Mouse (Mus musculus): ENCODE measurements around the gene 1500011B03Rik.
A peak's percentile ranks its signal among the peaks of the same experiment; 100 is the strongest.

The 1500011B03Rik gene

DNA sequence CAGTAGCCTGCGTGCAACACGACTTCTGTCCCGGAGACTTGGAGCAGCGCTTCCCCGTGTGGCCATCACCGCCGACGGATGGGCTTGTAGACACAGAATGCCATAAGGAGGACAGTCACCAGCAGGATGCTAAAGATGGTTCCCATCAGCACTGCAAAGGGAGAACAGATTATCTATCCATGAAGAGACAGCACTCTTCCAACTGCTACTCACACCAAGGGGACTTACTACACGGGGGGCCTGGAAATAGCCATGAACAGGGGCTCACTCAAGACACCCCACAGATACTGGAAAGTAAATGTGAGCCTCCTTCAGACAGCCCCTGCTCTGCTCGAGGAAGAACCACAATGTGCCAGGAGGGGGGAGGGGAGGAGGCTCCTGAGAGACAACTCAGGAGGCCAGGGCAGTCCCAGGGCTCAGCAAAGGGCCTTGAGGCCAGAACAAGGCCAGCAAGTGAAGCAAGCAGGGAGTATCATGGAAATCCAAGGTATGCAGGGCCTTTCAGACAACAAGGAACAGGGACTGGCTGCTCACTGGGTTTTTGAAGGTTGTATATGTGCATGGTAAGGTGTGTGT is 14.0 kb downstream of the 1500011B03Rik start:
- DNase-seq (ENCODE audit: low spot score in 2 of 2), result no peak

GRCm38 (mm10) chr5:114808385-114808784 is 14.9 kb downstream of the 1500011B03Rik start:
- no peak for DNase-seq (ENCODE audit: low spot score in 2 of 2)

DNA sequence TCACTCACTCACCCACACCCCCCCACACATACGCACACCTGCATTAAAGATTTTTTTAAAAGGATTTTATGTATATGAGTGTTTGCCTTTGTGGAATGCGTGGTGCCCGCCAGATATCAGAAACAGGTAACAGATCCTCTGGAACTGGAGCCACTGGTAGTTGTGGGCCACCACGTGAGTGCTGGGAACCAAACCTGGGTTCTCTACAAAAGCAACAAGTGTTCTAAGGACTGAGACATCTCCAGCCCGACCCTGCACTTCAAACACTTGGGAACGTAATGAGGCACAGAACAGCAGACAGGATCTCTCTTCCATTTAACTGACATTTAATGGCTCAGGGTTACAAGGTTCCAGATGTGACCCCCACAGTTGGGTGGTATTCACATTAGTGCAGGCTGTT is 15.4 kb downstream of the 1500011B03Rik start:
- no peak for DNase-seq (ENCODE audit: low spot score in 2 of 2)

GRCm38 (mm10) chr5:114807468-114807867 is 15.8 kb downstream of the 1500011B03Rik start:
- DNase-seq (ENCODE audit: low spot score in 2 of 2), result no peak

DNA sequence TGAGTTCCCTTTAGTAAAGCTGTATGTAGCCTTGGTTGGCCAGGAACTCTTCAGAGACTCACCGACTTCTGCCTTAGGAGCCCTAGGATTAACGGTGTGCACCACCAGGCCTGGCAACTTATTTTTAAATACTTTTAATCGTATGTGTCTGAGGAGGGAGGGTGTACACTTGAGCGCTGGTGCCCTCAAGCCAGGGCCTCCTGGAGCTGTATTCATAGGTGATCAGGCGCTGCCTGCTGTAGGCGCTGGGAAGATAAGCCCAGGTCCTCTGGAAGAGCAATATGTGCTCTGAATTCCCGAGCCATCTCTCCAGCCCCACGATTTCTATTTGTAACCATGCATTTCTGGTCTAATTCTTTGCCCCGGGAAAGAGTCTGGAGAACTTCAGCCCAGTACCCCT is 16.2 kb downstream of the 1500011B03Rik start:
- DNase-seq (ENCODE audit: low spot score in 2 of 2), result no peak

GRCm38 (mm10) chr5:114806636-114807035 is 16.6 kb downstream of the 1500011B03Rik start:
- DNase-seq (ENCODE audit: low spot score in 2 of 2), result no peak

DNA sequence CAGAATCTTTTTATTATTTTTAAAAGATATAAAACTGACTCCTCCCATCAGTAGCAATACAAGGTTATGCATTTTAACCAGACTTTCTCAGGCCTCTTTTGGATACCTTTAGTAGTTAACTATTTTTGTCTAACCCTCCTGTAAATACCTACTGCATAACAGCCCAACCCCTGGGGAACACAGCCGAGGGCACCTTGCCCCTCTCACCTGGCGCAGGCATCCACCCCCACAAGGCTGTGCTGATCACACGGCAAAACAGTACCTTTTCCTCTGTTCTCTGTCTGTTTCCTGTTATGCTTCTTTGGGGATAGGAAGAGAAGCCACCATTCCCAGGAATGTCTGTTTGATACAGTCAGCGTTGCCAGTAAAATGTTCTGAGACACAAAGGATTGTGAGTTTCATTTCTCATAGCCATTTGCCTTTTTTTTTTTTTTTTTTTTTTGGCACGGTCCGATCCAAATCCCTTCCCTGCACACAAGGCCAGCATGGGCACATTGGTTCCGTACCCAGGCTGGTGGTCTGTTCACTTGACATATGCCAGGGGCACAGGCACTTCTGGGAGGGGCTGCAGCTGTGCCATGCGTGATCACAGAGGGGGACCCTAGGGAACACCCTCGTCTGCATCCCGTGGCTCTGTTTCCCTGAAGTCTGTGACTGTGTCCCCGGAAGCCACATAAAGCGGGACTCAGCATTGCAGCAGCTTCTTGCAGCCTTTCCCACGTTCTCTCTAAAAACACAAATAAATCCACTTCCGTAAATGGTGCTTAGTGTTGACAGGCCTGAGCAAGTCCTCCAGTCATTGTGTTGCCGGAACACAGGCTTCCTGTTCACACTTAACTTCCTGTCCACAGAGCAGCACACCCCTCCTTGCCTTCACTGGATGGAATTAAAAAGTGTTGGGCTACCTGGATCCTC is 17.6 kb downstream of the 1500011B03Rik start:
- DNase-seq (ENCODE audit: low spot score in 2 of 2), result no peak

GRCm38 (mm10) chr5:114804958-114805357 is 18.3 kb downstream of the 1500011B03Rik start:
- DNase-seq (ENCODE audit: low spot score in 2 of 2), result peak; percentile 62 to 63

DNA sequence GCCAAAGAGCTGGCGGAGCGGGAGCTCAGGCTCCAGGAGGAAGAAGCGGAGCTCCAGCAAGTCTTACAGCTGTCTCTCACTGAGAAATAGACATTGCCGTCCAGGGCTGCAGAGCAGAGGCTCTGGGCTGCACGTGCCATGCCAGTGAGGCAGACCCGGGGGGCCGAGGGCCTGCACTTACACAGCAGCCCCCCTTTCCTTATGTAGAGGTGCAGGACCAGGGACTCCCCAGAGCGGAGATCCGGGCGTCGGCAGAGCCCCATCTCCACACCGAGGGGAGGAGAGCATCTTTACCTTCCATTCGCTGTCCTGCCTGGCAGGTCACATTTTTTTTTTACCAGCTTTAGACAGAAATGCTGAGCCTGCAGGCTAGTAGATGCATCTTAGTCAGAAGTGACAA is 18.9 kb downstream of the 1500011B03Rik start:
- DNase-seq (ENCODE audit: low spot score in 2 of 2), result no peak

DNA sequence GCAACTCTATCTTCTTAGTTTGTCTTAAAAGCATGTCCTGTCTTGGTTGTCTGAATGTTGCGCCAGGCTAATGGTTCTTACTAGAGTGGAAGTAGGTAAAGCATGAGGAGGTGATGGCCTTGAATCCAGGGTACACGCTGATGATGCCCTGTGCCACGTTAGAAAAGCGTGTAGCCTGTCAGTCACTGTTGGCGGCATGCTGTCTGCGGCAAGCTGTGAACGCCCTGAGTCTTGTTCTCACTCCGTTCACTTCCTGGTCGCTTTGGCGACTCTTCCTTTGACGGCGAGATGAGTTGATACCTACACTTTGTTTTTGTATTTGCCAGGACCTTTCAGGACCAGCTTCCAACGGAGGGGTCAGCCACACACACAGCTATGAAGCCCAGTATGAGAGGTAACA is 20.0 kb downstream of the 1500011B03Rik start:
- no peak for DNase-seq (ENCODE audit: low spot score in 2 of 2)

DNA sequence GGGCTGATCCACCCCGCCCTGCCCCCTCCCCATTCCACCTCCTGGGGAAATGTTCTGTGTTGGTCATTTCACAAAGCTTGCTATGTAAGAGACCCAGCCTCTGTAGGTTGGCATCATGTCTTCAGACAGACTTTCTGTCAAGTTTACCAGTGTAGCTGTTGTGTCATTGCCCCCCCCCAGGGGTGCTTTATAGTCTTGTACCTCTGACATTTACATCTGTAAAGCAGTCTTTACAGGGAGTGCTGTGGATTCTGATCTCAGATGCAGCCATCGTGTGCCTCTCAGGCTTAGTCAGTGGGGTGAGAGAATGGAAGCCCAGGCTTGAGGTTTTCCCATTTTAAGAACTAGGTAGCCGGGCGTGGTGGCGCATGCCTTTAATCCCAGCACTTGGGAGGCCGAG is 21.4 kb downstream of the 1500011B03Rik start:
- DNase-seq (ENCODE audit: low spot score in 2 of 2), result no peak

GRCm38 (mm10) chr5:114801049-114801448 is 22.2 kb downstream of the 1500011B03Rik start:
- no peak for DNase-seq (ENCODE audit: low spot score in 2 of 2)

- no peak for DNase-seq (ENCODE audit: low spot score in 2 of 2)
Measured at GRCm38 (mm10) chr5:114799848-114800247, 23.4 kb downstream of the 1500011B03Rik start.

GRCm38 (mm10) chr5:114797253-114797652 is 26.0 kb downstream of the 1500011B03Rik start:
- no peak for DNase-seq (ENCODE audit: low spot score in 2 of 2)

GRCm38 (mm10) chr5:114796299-114797012 is 26.8 kb downstream of the 1500011B03Rik start:
- DNase-seq (ENCODE audit: low spot score in 2 of 2), result no peak

GRCm38 (mm10) chr5:114795653-114796052 is 27.6 kb downstream of the 1500011B03Rik start:
- DNase-seq (ENCODE audit: low spot score in 2 of 2), result no peak

DNA sequence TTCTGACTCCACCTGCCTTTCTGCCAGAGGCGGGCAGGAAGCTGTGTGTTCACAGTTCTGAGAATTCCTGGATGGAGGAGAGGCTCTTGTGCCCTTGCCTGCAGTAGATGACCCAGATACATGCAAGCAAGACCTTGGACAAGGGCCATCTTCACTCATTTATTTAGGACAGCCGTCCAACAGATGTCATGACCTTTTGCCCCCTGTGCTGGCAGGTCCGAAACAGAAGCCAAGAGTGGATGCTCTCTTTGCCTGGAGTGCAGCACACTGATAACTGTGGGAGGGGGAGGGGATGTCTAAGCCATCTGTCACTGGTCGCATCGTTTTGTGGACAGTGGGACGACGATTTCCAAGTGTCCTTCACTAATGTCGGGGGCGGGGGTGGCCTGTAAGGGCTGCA is 28.0 kb downstream of the 1500011B03Rik start:
- no peak for DNase-seq (ENCODE audit: low spot score in 2 of 2)

DNA sequence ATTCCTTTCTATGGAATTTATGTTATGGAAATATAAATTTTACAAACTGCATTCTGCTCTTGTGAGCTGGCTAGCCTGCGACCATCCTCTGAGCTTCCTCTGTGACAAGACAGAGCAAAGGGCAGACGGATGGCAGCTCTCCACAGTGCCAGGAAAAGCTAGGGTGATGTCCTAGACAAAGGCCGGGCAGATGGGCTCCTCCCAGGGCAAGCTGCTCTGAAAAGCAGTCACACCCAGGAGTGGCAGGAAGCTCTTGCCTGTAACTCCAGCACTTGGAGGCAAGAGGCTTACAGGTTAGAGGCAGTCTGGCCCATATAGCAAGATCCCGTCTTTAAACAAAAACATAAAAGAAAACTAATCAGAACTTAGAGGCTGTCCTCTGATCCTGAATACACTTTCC is 28.7 kb downstream of the 1500011B03Rik start:
- no peak for DNase-seq (ENCODE audit: low spot score in 2 of 2)

DNA sequence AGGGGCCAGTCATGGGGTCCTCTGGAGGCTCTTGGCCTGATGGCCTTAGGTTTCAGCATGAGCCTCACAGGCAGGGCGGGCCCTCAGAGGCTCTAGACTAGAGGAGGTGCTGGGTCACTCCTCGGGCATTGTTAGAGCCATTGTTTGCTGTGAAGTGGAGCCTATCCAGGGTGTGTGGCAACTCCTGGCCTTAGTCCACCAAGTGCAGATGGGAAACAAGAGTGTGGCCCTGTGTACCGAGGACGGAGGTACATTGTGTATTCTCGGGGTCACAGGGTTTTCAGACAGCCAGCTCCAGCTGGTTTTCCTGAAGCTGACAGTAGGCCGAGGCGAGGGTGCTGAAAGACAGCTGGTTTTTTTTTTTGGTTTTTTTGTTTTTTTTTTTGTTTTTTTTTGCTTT is 30.0 kb downstream of the 1500011B03Rik start:
- no peak for DNase-seq (ENCODE audit: low spot score in 2 of 2)

DNA sequence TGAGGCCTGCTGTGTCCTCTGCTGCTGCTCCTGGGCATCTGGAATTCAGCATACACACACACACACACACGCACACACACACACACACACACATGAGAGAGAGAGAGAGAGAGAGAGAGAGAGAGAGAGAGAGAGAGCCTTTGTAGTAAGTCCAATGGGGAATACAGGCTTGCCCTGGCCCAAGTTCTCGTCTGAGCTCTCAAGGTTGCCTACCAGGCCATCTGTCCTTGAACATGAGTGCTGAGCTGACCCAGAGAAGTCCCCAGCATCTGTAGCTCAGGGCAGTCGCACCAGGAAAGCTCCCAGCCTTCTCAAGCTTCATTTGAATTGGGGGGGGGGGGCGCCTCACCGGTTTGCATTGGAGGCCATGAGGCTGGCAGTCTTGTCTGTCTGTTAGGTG is 38.1 kb downstream of the 1500011B03Rik start:
- no peak for DNase-seq (ENCODE audit: low spot score in 2 of 2)

DNA sequence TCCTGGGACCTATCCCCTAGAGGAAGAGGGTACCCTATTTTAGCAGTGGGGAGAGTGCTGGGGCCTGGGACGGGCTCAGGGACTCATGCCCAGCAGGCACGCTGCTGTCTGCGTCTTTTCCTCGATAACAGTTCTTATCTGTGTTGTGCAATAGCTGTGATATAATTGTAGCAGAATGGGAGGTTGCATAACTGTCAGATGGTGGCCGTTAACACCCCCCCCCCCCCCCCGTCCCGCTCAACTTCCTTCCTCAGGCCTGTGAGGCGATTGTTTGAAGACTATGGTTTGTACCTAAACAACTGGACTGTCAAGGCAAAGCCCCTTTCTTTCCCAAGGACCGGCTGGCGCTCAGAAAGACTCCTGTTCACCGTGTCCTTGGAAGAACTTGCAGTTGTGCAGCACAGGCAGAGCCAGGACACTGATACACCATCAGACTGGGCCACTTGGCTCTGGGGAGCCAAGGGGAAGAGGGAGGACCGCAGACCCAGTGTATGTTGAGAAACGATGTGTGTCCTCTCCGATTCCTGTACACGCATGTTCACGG is 38.6 kb downstream of the 1500011B03Rik start:
- no peak for DNase-seq (ENCODE audit: low spot score in 2 of 2)
